Mouse (Mus musculus) liver, adult 2 months (tissue): ENCODE data around the gene Haghl. TPM values are rescaled to one million over a fixed set of nuclear protein-coding genes. Genes with fewer than 3 reads are reported as not detected.

Experiments used
- DNase-seq: peaks from one replicate; pipeline ENCODE4 v3.0.0-alpha.2; 2011; ENCODE audit warnings: low read depth, low spot score; ENCODE audit errors: extremely low read depth
- H3K27ac ChIP-seq: fragments of 200-500 bp; replicated peaks from 2 replicates; pipeline ENCODE4 v1.5.1; 2012; ENCODE audit warnings: low read depth, mild to moderate bottlenecking, control low read depth, inconsistent platforms, low read length; ENCODE audit not compliant: insufficient read depth
- H3K27me3 ChIP-seq: fragments of 200-500 bp; 2 replicates; pipeline ENCODE4 v1.6.1; 2012; ENCODE audit warnings: mild to moderate bottlenecking, moderate library complexity, low read length, inconsistent platforms; ENCODE audit not compliant: control insufficient read depth, insufficient read depth
- H3K36me3 ChIP-seq: fragments of 200-500 bp; 2 replicates; pipeline ENCODE4 v1.6.1; 2012; ENCODE audit warnings: low read length, inconsistent platforms; ENCODE audit not compliant: control insufficient read depth, insufficient read depth
- H3K4me1 ChIP-seq: fragments of 200-500 bp; 2 replicates; pipeline ENCODE4 v1.6.1; 2011; ENCODE audit warnings: low read length; ENCODE audit not compliant: control insufficient read depth, insufficient read depth
- H3K4me3 ChIP-seq: fragments of 200-500 bp; 2 replicates; pipeline ENCODE4 v1.5.1; 2011; ENCODE audit warnings: low read depth, mild to moderate bottlenecking, control low read depth, low read length, moderate library complexity; ENCODE audit not compliant: insufficient read depth
- H3K79me2 ChIP-seq: fragments of 200-500 bp; 2 replicates; pipeline ENCODE4 v1.6.1; 2012; ENCODE audit warnings: inconsistent platforms, mild to moderate bottlenecking, low read length, moderate library complexity; ENCODE audit not compliant: control insufficient read depth, insufficient read depth
- H3K9ac ChIP-seq: fragments of 200-500 bp; 2 replicates; pipeline ENCODE4 v1.6.1; 2012; ENCODE audit warnings: low read depth, mild to moderate bottlenecking, control low read depth, inconsistent platforms, low read length
- CTCF ChIP-seq: fragments of 200-500 bp; IDR thresholded peaks from 2 replicates; pipeline ENCODE4 v1.5.1; 2011; ENCODE audit warnings: low read depth, low read length, control low read depth
- POLR2A ChIP-seq: fragments of 200-500 bp; IDR thresholded peaks from 2 replicates; pipeline ENCODE4 v1.6.1; 2011; ENCODE audit warnings: low read length, control low read depth; ENCODE audit not compliant: insufficient read depth; ENCODE audit errors: extremely low read depth
- WGBS: fragments of 180-500 bp; shearing (Covaris S2); methylation state at CpG from one replicate; pipeline ENCODE4 v1.1.7; 2018; 5-methylcytosine and 5-hydroxymethylcytosine counted together
- polyA plus RNA-seq: library from polyadenylated mRNA; depleted of rRNA; stranded (reverse); fragments of >200 nt; gene quantifications from 2 replicates; pipeline ENCODE4 v1.2.3, GENCODE M21; 2012
- total RNA-seq: library from RNA; depleted of rRNA; stranded (reverse); fragments of >200 nt; gene quantifications from 2 replicates; pipeline ENCODE4 v1.2.3, GENCODE M21; 2014

Haghl gene
- total and polyA plus RNA-seq, 2 experiments, result 6.0 to 14.1 TPM

GRCm38 (mm10) chr17:25762591-25762990 is 22.9 kb downstream of the Haghl start:
- Histone ChIP-seq H3K79me2 (no peaks in the 10 kb centered on the region), H3K27me3 (no peaks in the 10 kb centered on the region), H3K27ac (no peak overlapping the region), H3K36me3 (no peaks in the 10 kb centered on the region), H3K9ac (no peak overlapping the region), H3K4me1 (no peaks in the 10 kb centered on the region), H3K4me3 (no peak overlapping the region)
- TF ChIP-seq CTCF, result no peak
- TF ChIP-seq POLR2A, result no peak
- DNase-seq, result no peak
- WGBS, result 43% methylated on average over 3 of the region's 3 CpGs

- Histone ChIP-seq H3K36me3 (no peaks in the 10 kb centered on the region), H3K27me3 (no peaks in the 10 kb centered on the region), H3K9ac (no peak overlapping the region), H3K4me1 (no peaks in the 10 kb centered on the region), H3K4me3 (no peak overlapping the region), H3K27ac (no peak overlapping the region), H3K79me2 (no peaks in the 10 kb centered on the region)
- DNase-seq, result no peak
- 40% methylated on average over 4 of the region's 4 CpGs for WGBS
- TF ChIP-seq CTCF (no peak), POLR2A (no peak)
Measured at GRCm38 (mm10) chr17:25761561-25761970, 23.9 kb downstream of the Haghl start.

- TF ChIP-seq POLR2A (no peak), CTCF (no peak)
- no peak overlapping the region for H3K9ac ChIP-seq
- WGBS, result 72% methylated on average over 8 of the region's 8 CpGs
- DNase-seq, result no peak
- no peaks in the 10 kb centered on the region for H3K36me3 ChIP-seq
- no peak overlapping the region for H3K4me3 ChIP-seq
- no peaks in the 10 kb centered on the region for H3K4me1 ChIP-seq
- H3K27ac ChIP-seq, result no peak overlapping the region
- H3K27me3 ChIP-seq, result no peaks in the 10 kb centered on the region
- no peaks in the 10 kb centered on the region for H3K79me2 ChIP-seq
Measured at GRCm38 (mm10) chr17:25760148-25760547, 25.3 kb downstream of the Haghl start.

GRCm38 (mm10) chr17:25757691-25758090 is 27.8 kb downstream of the Haghl start:
- no peaks in the 10 kb centered on the region for H3K79me2 ChIP-seq
- no peaks in the 10 kb centered on the region for H3K36me3 ChIP-seq
- H3K27me3 ChIP-seq, result no peaks in the 10 kb centered on the region
- WGBS, result 25% methylated on average over 3 of the region's 3 CpGs
- H3K4me3 ChIP-seq, result no peak overlapping the region
- H3K9ac ChIP-seq, result no peak overlapping the region
- TF ChIP-seq CTCF (no peak), POLR2A (no peak)
- no peak for DNase-seq
- H3K27ac ChIP-seq, result no peak overlapping the region
- H3K4me1 ChIP-seq, result no peaks in the 10 kb centered on the region

GRCm38 (mm10) chr17:25756378-25757242 is 28.9 kb downstream of the Haghl start:
- no peak overlapping the region for H3K27ac ChIP-seq
- WGBS, result 75% methylated on average over 9 of the region's 9 CpGs
- H3K9ac ChIP-seq, result no peak overlapping the region

More at GRCm38 (mm10) chr17:25756378-25757242, 28.9 kb downstream of the Haghl start:
- no peaks in the 10 kb centered on the region for H3K4me1 ChIP-seq
- DNase-seq, result no peak
- H3K27me3 ChIP-seq, result no peaks in the 10 kb centered on the region
- no peaks in the 10 kb centered on the region for H3K79me2 ChIP-seq
- no peaks in the 10 kb centered on the region for H3K36me3 ChIP-seq
- H3K4me3 ChIP-seq, result no peak overlapping the region
- TF ChIP-seq POLR2A (no peak), CTCF (no peak)
